Mouse (Mus musculus) spleen, adult 18-20 months (tissue): ENCODE measurements around the gene Plcg1.

Experiments used
- DNase-seq, 2 experiments: peaks; one replicate each; pipeline ENCODE4 v3.0.0; 2022; ENCODE audit warnings: mixed read lengths in 2 of 2

Gene Plcg1

DNA sequence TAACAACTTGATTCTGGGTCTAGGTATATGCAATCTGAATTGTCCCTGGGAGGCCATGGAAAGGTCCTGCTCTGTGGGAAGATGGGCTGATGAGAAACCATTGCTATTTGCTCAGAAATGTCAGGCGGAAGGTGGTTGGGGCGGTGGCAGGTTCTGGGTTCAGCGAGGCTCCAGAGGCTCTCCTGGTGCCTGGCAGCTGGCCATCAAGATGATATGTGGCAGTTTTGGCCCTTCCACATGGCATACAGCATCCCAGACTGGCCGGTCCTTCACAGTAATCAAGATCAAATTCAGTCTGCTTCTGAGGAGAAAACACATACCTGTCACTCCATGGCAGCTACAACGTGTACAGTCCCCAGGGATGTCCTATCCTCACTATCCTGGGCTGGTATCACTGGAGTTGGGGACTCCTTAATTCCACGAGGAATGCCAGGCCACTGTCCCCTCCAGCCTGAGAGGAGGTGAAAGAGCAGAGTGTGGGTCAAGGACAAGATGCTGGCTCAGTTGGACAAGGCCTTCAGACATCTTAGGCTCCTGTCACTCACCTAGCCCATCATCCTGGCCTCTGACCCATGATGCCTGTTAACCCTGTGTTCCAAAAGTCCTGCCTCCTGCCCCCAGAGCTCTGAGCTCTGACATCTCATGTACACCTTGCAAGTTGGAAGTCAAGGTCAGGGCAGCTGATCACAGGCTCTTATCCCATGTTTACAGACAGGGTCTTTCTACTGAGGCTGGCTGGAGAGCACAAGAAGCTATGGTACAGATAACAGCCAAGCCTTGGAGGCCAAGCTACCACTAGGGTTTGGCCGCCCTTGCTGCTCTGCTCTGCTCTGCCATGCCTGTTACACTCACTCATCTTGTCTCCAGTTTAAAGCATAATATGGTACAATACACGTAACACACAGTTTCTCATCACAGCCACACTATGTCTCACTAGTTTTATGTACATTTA lies 40.5 kb downstream of the Plcg1 start:
- DNase-seq = no peak

DNA sequence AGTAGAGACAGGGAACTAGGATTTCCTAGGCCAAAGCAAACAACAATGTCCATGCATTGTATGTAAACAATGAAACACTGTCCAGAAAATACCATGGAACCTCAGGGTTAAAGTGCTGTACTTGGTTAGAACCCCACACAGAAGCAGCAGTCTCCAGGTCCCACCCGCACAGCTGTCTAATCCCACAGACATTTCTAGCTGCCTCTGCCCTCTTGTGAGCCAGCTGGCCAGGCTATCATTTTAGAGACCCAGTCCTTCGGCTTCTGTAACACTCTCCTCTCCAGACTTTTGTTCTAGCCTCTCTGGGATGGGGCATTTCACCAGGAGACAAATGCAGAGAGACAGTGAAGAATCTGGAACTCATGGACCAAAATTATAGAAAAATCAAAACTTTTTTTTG lies 46.9 kb downstream of the Plcg1 start:
- no peak for DNase-seq

DNA sequence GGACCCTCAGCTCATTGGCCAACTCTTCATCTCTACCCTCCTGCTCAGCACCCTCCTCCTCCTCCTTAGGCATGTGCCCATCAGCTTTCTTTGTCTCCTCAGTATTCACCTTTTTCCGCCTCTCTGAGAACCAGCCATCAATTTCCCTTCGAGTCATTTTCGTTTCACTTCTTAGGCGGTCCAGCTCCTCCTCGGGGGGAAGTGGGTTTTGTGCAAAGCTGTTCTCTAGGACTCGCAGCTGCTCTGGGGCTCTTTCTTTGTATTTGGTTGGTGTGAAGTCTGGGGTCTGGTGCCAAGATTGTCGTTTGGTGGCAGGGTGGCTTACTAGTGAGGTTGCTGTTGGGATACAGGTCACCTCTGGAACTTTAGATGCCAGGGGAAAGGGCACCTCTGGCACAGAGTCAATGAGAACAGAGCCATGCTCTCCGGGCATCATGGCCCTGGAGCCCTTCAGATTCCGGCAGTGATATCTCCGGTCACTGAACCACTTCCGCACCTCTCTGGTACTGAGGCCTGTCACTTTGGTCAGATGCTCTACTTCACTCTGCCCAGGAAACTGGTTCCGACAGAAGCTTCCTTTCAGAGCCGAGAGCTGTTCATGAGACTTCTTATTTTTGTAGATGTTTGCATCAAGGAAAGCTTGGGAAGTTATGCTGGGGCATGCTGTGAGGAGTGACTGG lies 49.2 kb downstream of the Plcg1 start:
- no peak for DNase-seq

GRCm38 (mm10) chr2:160780834-160781219 lies 49.7 kb downstream of the Plcg1 start:
- DNase-seq = no peak

GRCm38 (mm10) chr2:160786333-160786732 lies 55.2 kb downstream of the Plcg1 start:
- no peak for DNase-seq

DNA sequence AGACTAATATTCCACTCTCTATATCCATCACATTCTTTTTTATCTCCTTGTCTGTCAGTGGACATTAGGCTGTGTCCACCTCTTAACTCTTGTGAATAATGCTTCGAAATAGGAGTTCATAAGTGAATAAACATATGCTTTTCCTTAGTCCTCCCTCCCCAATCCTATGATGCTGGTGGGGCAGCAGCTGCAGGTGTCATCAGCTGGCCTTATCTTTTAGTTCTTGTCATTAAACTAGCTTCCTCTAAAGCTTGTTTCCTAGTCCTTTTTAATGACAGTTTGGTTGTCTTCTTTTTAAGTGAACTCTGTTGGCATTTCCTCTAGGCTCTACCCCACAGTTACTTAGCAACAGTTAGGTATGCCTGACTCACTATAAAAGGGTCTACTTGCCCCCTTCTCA lies 57.9 kb downstream of the Plcg1 start:
- no peak for DNase-seq

DNA sequence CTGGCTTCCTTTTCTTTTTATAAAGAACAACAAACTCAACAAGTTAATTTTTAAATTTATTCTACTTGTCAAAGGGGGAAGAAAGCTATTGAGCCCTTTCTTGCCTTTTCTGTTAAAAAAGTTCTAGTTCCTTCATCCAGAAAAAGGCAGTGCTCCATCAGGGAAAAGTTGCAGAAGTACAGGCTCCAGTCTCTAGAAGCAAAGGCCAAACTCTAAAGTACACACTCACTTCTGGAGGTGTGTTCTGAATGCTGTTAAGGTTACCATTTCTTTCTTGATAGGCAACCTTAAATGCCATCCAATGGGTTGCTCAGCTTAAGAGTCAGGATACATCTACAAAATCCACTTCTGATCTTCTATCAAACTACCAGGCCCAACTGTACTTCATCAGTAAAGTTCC lies 58.6 kb downstream of the Plcg1 start:
- no peak for DNase-seq

- no peak for DNase-seq
Measured at GRCm38 (mm10) chr2:160793117-160793516, 62.0 kb downstream of the Plcg1 start.

DNA sequence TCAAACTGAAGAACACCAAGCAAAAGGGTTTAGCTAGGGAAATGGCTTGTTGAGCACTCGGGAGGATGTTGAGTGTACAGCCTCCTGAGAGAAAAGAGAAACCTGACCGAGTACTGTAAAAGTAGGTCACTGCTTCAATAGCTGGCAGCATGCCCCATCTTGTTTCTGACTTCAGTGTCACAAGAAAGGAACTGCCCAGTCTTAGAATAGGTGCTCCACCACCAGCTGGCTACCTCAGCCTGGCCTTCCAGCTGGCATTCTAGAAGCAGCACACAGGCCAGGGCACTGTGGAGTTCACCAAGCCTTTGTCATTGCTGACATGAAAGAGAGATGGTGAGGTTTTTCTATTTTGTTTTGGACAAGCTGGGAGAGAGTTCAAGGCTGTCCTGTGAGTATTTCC lies 65.9 kb downstream of the Plcg1 start:
- DNase-seq = no peak

DNA sequence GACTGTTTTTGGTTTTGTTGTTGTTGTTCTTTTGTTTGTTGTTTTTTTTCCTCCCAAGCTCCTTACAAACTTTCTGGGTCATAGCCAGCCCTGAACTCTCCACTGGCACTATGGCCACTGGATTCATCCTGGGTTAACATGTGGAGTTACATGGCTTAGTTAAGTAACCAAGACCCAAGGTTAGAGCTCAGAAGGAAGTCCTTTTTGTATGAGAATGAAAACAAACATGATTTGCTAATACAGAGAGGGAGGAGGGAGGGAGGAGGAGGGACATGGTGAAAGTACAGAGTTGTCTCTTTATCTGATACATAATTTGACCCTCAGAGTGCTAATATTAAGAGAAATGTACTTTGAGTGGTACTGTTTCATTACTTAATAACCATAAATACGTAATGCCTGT lies 67.1 kb downstream of the Plcg1 start:
- no peak for DNase-seq

- DNase-seq = no peak
Measured at GRCm38 (mm10) chr2:160800967-160801366, 69.9 kb downstream of the Plcg1 start.

- no peak for DNase-seq
Measured at GRCm38 (mm10) chr2:160802326-160802725, 71.2 kb downstream of the Plcg1 start.

GRCm38 (mm10) chr2:160804794-160805527 lies 73.9 kb downstream of the Plcg1 start:
- no peak for DNase-seq

DNA sequence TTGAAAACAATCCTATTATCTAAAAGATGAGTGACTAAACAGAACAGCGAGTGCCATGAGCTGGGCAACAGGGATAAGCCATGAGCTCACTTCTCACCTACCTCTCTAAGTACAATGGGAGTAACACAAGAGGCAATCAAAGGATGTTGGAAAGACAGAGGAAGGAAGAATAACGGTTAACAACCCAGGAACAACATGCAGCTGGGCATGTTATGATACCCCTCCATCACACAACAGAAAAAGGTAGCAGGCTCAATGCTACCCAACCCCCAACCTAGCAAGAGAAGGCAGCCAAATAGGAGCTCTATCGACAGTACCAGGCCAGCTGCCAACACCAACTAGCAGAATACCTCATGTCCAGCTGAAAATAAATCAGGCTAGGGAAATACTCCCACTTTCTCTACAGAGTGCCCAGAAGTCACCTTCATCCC lies 75.0 kb downstream of the Plcg1 start:
- DNase-seq = no peak

- DNase-seq = no peak
Measured at GRCm38 (mm10) chr2:160810376-160810775, 79.3 kb downstream of the Plcg1 start.

GRCm38 (mm10) chr2:160810802-160811201 lies 79.7 kb downstream of the Plcg1 start:
- no peak for DNase-seq
